Mouse (Mus musculus): ENCODE measurements around the gene Dhps. TPM values are rescaled to one million over a fixed set of nuclear protein-coding genes. Genes with fewer than 3 reads are reported as not detected.

The Dhps gene
- polyA plus RNA-seq, 1 experiment = 43.3 TPM

- TF ChIP-seq EP300 (IDR thresholded peaks at IDR 0.05; ENCODE audit: insufficient read depth, low read depth, low read length) (no peak), POLR2A (IDR thresholded peaks at IDR 0.05; ENCODE audit: insufficient read depth, low read length) (no peak), CTCF (IDR thresholded peaks at IDR 0.05; ENCODE audit: low read depth, low read length) (no peak)
- Histone ChIP-seq H3K4me3 (ENCODE audit: low read depth, low read length) (no peak overlapping the region; the same call in 1 of the 2 replicates), H3K9ac (ENCODE audit: low read depth, poor library complexity, severe bottlenecking) (peak overlapping the region; percentile 99), H3K27ac (ENCODE audit: insufficient read depth, low read length) (no peak overlapping the region), H3K27me3 (ENCODE audit: control insufficient read depth, insufficient read depth, low read length, poor library complexity, severe bottlenecking) (no peaks in the 10 kb centered on the region), H3K4me1 (ENCODE audit: control insufficient read depth, insufficient read depth, low read length) (no peaks in the 10 kb centered on the region), H3K36me3 (ENCODE audit: control insufficient read depth, insufficient read depth, low read length, poor library complexity, severe bottlenecking) (peaks cover 54% of the 10 kb centered on the region), H3K9me3 (replicated peaks; ENCODE audit: control insufficient read depth, insufficient read depth, low read length, poor library complexity, severe bottlenecking) (no peaks in the 10 kb centered on the region)
These were observed 43.6 kb upstream of the Dhps start for GRCm38 (mm10) chr8:85027922-85028321.

- no peaks in the 10 kb centered on the region for H3K4me1 ChIP-seq (ENCODE audit: control insufficient read depth, insufficient read depth, low read length)
- no peaks in the 10 kb centered on the region for H3K27me3 ChIP-seq (ENCODE audit: control insufficient read depth, insufficient read depth, low read length, poor library complexity, severe bottlenecking)
- H3K9ac ChIP-seq (ENCODE audit: low read depth, poor library complexity, severe bottlenecking) = peak overlapping the region; percentile 99
- H3K9me3 ChIP-seq (replicated peaks; ENCODE audit: control insufficient read depth, insufficient read depth, low read length, poor library complexity, severe bottlenecking) = no peaks in the 10 kb centered on the region
- TF ChIP-seq POLR2A (IDR thresholded peaks at IDR 0.05; ENCODE audit: insufficient read depth, low read length) (no peak), CTCF (IDR thresholded peaks at IDR 0.05; ENCODE audit: low read depth, low read length) (no peak), EP300 (IDR thresholded peaks at IDR 0.05; ENCODE audit: insufficient read depth, low read depth, low read length) (no peak)
- no peak overlapping the region for H3K27ac ChIP-seq (ENCODE audit: insufficient read depth, low read length)
- H3K36me3 ChIP-seq (ENCODE audit: control insufficient read depth, insufficient read depth, low read length, poor library complexity, severe bottlenecking) = peaks cover 42% of the 10 kb centered on the region
- no peak overlapping the region for H3K4me3 ChIP-seq (ENCODE audit: low read depth, low read length)
These were observed 42.3 kb upstream of the Dhps start for GRCm38 (mm10) chr8:85029271-85029670.

- no peaks in the 10 kb centered on the region for H3K27me3 ChIP-seq (ENCODE audit: control insufficient read depth, insufficient read depth, low read length, poor library complexity, severe bottlenecking)
- TF ChIP-seq EP300 (IDR thresholded peaks at IDR 0.05; ENCODE audit: insufficient read depth, low read depth, low read length) (no peak), POLR2A (IDR thresholded peaks at IDR 0.05; ENCODE audit: insufficient read depth, low read length) (no peak), CTCF (IDR thresholded peaks at IDR 0.05; ENCODE audit: low read depth, low read length) (no peak)
- H3K9me3 ChIP-seq (replicated peaks; ENCODE audit: control insufficient read depth, insufficient read depth, low read length, poor library complexity, severe bottlenecking) = no peaks in the 10 kb centered on the region
- H3K4me1 ChIP-seq (ENCODE audit: control insufficient read depth, insufficient read depth, low read length) = no peaks in the 10 kb centered on the region
- peak overlapping the region; percentile 42; the same call in 1 of the 2 replicates for H3K27ac ChIP-seq (ENCODE audit: insufficient read depth, low read length)
- H3K9ac ChIP-seq (ENCODE audit: low read depth, poor library complexity, severe bottlenecking) = no peak overlapping the region
- peaks cover 42% of the 10 kb centered on the region for H3K36me3 ChIP-seq (ENCODE audit: control insufficient read depth, insufficient read depth, low read length, poor library complexity, severe bottlenecking)
- no peak overlapping the region for H3K4me3 ChIP-seq (ENCODE audit: low read depth, low read length)
These were observed 38.8 kb upstream of the Dhps start for GRCm38 (mm10) chr8:85032622-85033311.

GRCm38 (mm10) chr8:85033867-85034266, 37.7 kb upstream of the Dhps start:
- Histone ChIP-seq H3K36me3 (ENCODE audit: control insufficient read depth, insufficient read depth, low read length, poor library complexity, severe bottlenecking) (peaks cover 37% of the 10 kb centered on the region), H3K9me3 (replicated peaks; ENCODE audit: control insufficient read depth, insufficient read depth, low read length, poor library complexity, severe bottlenecking) (no peaks in the 10 kb centered on the region), H3K4me1 (ENCODE audit: control insufficient read depth, insufficient read depth, low read length) (no peaks in the 10 kb centered on the region), H3K4me3 (ENCODE audit: low read depth, low read length) (peak overlapping the region; percentile 52; the same call in 1 of the 2 replicates), H3K9ac (ENCODE audit: low read depth, poor library complexity, severe bottlenecking) (peak overlapping the region; percentile 99), H3K27ac (ENCODE audit: insufficient read depth, low read length) (peak overlapping the region; percentile 84), H3K27me3 (ENCODE audit: control insufficient read depth, insufficient read depth, low read length, poor library complexity, severe bottlenecking) (no peaks in the 10 kb centered on the region)
- TF ChIP-seq POLR2A (IDR thresholded peaks at IDR 0.05; ENCODE audit: insufficient read depth, low read length) (no peak), EP300 (IDR thresholded peaks at IDR 0.05; ENCODE audit: insufficient read depth, low read depth, low read length) (no peak), CTCF (IDR thresholded peaks at IDR 0.05; ENCODE audit: low read depth, low read length) (no peak)

- H3K27ac ChIP-seq (ENCODE audit: insufficient read depth, low read length) = peak overlapping the region; percentile 78
- peak overlapping the region; percentile 85 for H3K4me3 ChIP-seq (ENCODE audit: low read depth, low read length)
- peak overlapping the region; percentile 99 for H3K9ac ChIP-seq (ENCODE audit: low read depth, poor library complexity, severe bottlenecking)
- TF ChIP-seq POLR2A (IDR thresholded peaks at IDR 0.05; ENCODE audit: insufficient read depth, low read length) (no peak), EP300 (IDR thresholded peaks at IDR 0.05; ENCODE audit: insufficient read depth, low read depth, low read length) (no peak), CTCF (IDR thresholded peaks at IDR 0.05; ENCODE audit: low read depth, low read length) (no peak)
- H3K36me3 ChIP-seq (ENCODE audit: control insufficient read depth, insufficient read depth, low read length, poor library complexity, severe bottlenecking) = peaks cover 29% of the 10 kb centered on the region
- no peaks in the 10 kb centered on the region for H3K9me3 ChIP-seq (replicated peaks; ENCODE audit: control insufficient read depth, insufficient read depth, low read length, poor library complexity, severe bottlenecking)
- no peaks in the 10 kb centered on the region for H3K27me3 ChIP-seq (ENCODE audit: control insufficient read depth, insufficient read depth, low read length, poor library complexity, severe bottlenecking)
- no peaks in the 10 kb centered on the region for H3K4me1 ChIP-seq (ENCODE audit: control insufficient read depth, insufficient read depth, low read length)
These were observed 36.8 kb upstream of the Dhps start for GRCm38 (mm10) chr8:85034764-85035163.

GRCm38 (mm10) chr8:85035165-85035727, 36.3 kb upstream of the Dhps start:
- H3K9me3 ChIP-seq (replicated peaks; ENCODE audit: control insufficient read depth, insufficient read depth, low read length, poor library complexity, severe bottlenecking) = no peaks in the 10 kb centered on the region
- no peaks in the 10 kb centered on the region for H3K4me1 ChIP-seq (ENCODE audit: control insufficient read depth, insufficient read depth, low read length)
- H3K9ac ChIP-seq (ENCODE audit: low read depth, poor library complexity, severe bottlenecking) = peak overlapping the region; percentile 99
- no peak for TF ChIP-seq POLR2A (IDR thresholded peaks at IDR 0.05; ENCODE audit: insufficient read depth, low read length)
- TF ChIP-seq EP300 (IDR thresholded peaks at IDR 0.05; ENCODE audit: insufficient read depth, low read depth, low read length) = no peak
- no peak for TF ChIP-seq CTCF (IDR thresholded peaks at IDR 0.05; ENCODE audit: low read depth, low read length)
- H3K27ac ChIP-seq (ENCODE audit: insufficient read depth, low read length) = peak overlapping the region; percentile 78
- peak overlapping the region; percentile 98 for H3K4me3 ChIP-seq (ENCODE audit: low read depth, low read length)
- no peaks in the 10 kb centered on the region for H3K27me3 ChIP-seq (ENCODE audit: control insufficient read depth, insufficient read depth, low read length, poor library complexity, severe bottlenecking)
- H3K36me3 ChIP-seq (ENCODE audit: control insufficient read depth, insufficient read depth, low read length, poor library complexity, severe bottlenecking) = peaks cover 29% of the 10 kb centered on the region
